Mouse (Mus musculus) spleen, adult 18-20 months (tissue): ENCODE results near the gene Zfp706.

ENCODE experiments used
- DNase-seq, 2 experiments: peaks; one replicate each; pipeline ENCODE4 v3.0.0; 2022; ENCODE audit warnings: mixed read lengths in 2 of 2

The Zfp706 gene

GRCm38 (mm10) chr15:37007233-37007958 is at the start of gene Zfp706:
Gene Zfp706, minus strand, starts transcription at chr15:37007773.
- peak; percentile 99 for DNase-seq

GRCm38 (mm10) chr15:37054582-37054981 is 47.0 kb upstream of the Zfp706 start:
- DNase-seq: no peak

- DNase-seq: no peak
These were observed 45.7 kb upstream of the Zfp706 start for GRCm38 (mm10) chr15:37053085-37053762.

GRCm38 (mm10) chr15:37047403-37047802 is 39.8 kb upstream of the Zfp706 start:
- no peak for DNase-seq

- DNase-seq: no peak
These were observed 39.0 kb upstream of the Zfp706 start for GRCm38 (mm10) chr15:37046586-37046985.

- DNase-seq: no peak
These were observed 38.6 kb upstream of the Zfp706 start for GRCm38 (mm10) chr15:37046131-37046530.

GRCm38 (mm10) chr15:37045456-37045855 is 37.9 kb upstream of the Zfp706 start:
- no peak for DNase-seq

- DNase-seq: no peak
These were observed 35.0 kb upstream of the Zfp706 start for GRCm38 (mm10) chr15:37042559-37042958.

- DNase-seq: no peak
These were observed 33.6 kb upstream of the Zfp706 start for GRCm38 (mm10) chr15:37041214-37041613.

GRCm38 (mm10) chr15:37038666-37039065 is 31.1 kb upstream of the Zfp706 start:
- no peak for DNase-seq

GRCm38 (mm10) chr15:37037704-37038103 is 30.1 kb upstream of the Zfp706 start:
- DNase-seq: no peak

- no peak for DNase-seq
These were observed 29.0 kb upstream of the Zfp706 start for GRCm38 (mm10) chr15:37036481-37037156.

GRCm38 (mm10) chr15:37034155-37034554 is 26.6 kb upstream of the Zfp706 start:
- DNase-seq: no peak

GRCm38 (mm10) chr15:37033431-37033830 is 25.9 kb upstream of the Zfp706 start:
- no peak for DNase-seq

- DNase-seq: no peak
These were observed 24.0 kb upstream of the Zfp706 start for GRCm38 (mm10) chr15:37031334-37032150.

- DNase-seq: no peak
These were observed 23.4 kb upstream of the Zfp706 start for GRCm38 (mm10) chr15:37030929-37031328.

GRCm38 (mm10) chr15:37027956-37028355 is 20.4 kb upstream of the Zfp706 start:
- no peak for DNase-seq

- DNase-seq: no peak
These were observed 18.9 kb upstream of the Zfp706 start for GRCm38 (mm10) chr15:37026458-37026857.

- DNase-seq: no peak
These were observed 13.1 kb upstream of the Zfp706 start for GRCm38 (mm10) chr15:37020581-37021245.

GRCm38 (mm10) chr15:37019434-37019833 is 11.9 kb upstream of the Zfp706 start:
- no peak for DNase-seq

- DNase-seq: no peak
These were observed 4.3 kb upstream of the Zfp706 start for GRCm38 (mm10) chr15:37011897-37012296.

GRCm38 (mm10) chr15:37011316-37011715 is 3.7 kb upstream of the Zfp706 start:
- no peak for DNase-seq
